Mouse (Mus musculus) liver, adult 2 months (tissue): ENCODE measurements around the gene Cdc42ep4.

Experiments used
- CTCF ChIP-seq: fragments of 200-500 bp; IDR thresholded peaks from 2 replicates; pipeline ENCODE4 v1.5.1; 2011; ENCODE audit warnings: low read depth, low read length, control low read depth
- POLR2A ChIP-seq: fragments of 200-500 bp; IDR thresholded peaks from 2 replicates; pipeline ENCODE4 v1.6.1; 2011; ENCODE audit warnings: low read length, control low read depth; ENCODE audit not compliant: insufficient read depth; ENCODE audit errors: extremely low read depth

DNA sequence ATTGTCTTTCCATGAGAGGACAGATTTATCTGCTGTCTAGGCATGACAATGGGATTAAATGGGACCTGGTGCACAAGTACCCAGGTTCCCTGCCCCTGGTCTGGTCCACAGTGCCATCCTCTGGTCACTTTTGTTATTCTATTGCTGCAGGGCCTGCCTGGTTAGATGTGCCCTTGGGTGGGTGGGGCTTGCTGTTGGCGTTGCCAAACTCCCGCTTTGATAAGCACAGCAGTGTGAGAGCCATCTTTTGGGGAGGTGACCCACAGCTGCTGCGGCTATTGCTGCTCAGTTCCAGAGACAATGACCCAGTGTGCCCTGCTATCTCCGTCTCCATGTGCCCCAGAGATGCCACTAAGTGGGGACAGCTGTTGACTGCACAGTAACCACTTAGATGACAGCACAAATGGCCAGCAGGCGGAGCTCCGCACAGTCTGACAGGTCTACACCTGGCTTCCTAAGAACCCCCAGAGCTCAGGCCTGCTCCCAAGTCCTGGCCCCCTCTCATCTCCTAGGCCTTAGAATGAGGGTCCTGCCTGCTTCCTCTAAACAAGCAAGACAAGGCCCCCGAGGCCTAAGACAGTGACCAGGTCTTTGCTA lies 36.5 kb downstream of the Cdc42ep4 start:
- TF ChIP-seq POLR2A (no peak), CTCF (peak; percentile 73)
